Mouse (Mus musculus): ENCODE data around the gene Evl. TPM values are rescaled to one million over a fixed set of nuclear protein-coding genes. Genes with fewer than 3 reads are reported as not detected.

Evl gene
- polyA plus RNA-seq, 1 experiment = 65.6 TPM

- no peak for DNase-seq
- 63% methylated on average over 11 of the region's 11 CpGs for WGBS
- no peak overlapping the region for H3K4me3 ChIP-seq (replicated peaks; ENCODE audit: extremely low read depth, low read depth, low read length)
- TF ChIP-seq CTCF (IDR thresholded peaks at IDR 0.05; ENCODE audit: insufficient read depth, low read length) (no peak), POLR2A (IDR thresholded peaks at IDR 0.05; ENCODE audit: borderline replicate concordance, extremely low read depth, low read depth, low read length) (no peak)
- H3K4me1 ChIP-seq (ENCODE audit: control insufficient read depth, insufficient read depth, low read length) = no peaks in the 10 kb centered on the region; the same call in 1 of the 2 replicates
Observed at GRCm38 (mm10) chr12:108698697-108699471, 144.4 kb downstream of the Evl start.

DNA sequence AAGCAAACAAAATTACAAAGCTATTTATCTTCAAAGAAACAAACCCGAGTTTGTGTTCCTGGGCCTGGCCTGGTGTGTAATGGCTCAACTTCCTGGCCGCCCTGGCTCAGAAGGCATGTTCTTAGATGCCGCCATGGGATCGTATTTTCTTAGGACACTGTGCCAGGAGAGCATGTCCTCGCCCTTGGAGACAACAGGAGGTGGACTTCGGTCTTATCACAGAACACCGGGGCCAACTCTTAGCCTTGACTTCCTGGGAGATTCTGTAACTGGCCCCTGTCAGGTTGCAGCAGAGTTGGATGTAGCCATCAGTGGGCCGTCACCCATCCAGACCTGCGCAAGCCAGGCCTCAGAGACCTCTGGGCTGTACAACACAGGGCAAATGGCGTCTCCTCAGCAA lies 145.1 kb downstream of the Evl start:
- DNase-seq = no peak
- Histone ChIP-seq H3K4me1 (ENCODE audit: control insufficient read depth, insufficient read depth, low read length) (no peaks in the 10 kb centered on the region; the same call in 1 of the 2 replicates), H3K4me3 (replicated peaks; ENCODE audit: extremely low read depth, low read depth, low read length) (no peak overlapping the region)
- TF ChIP-seq POLR2A (IDR thresholded peaks at IDR 0.05; ENCODE audit: borderline replicate concordance, extremely low read depth, low read depth, low read length) (no peak), CTCF (IDR thresholded peaks at IDR 0.05; ENCODE audit: insufficient read depth, low read length) (no peak)
- 59% methylated on average over 10 of the region's 10 CpGs for WGBS

GRCm38 (mm10) chr12:108700037-108700436 lies 145.5 kb downstream of the Evl start:
- WGBS = 51% methylated on average over 5 of the region's 5 CpGs
- no peak for DNase-seq

GRCm38 (mm10) chr12:108701221-108701620 lies 146.7 kb downstream of the Evl start:
- no peak for DNase-seq
- TF ChIP-seq CTCF (IDR thresholded peaks at IDR 0.05; ENCODE audit: insufficient read depth, low read length) (no peak), POLR2A (IDR thresholded peaks at IDR 0.05; ENCODE audit: borderline replicate concordance, extremely low read depth, low read depth, low read length) (no peak)
- Histone ChIP-seq H3K4me3 (replicated peaks; ENCODE audit: extremely low read depth, low read depth, low read length) (no peak overlapping the region), H3K4me1 (ENCODE audit: control insufficient read depth, insufficient read depth, low read length) (no peaks in the 10 kb centered on the region; the same call in 1 of the 2 replicates)
- 59% methylated on average over 2 of the region's 2 CpGs for WGBS

More at GRCm38 (mm10) chr12:108700037-108700436, 145.5 kb downstream of the Evl start:
- TF ChIP-seq POLR2A (IDR thresholded peaks at IDR 0.05; ENCODE audit: borderline replicate concordance, extremely low read depth, low read depth, low read length) (no peak), CTCF (IDR thresholded peaks at IDR 0.05; ENCODE audit: insufficient read depth, low read length) (no peak)
- no peaks in the 10 kb centered on the region; the same call in 1 of the 2 replicates for H3K4me1 ChIP-seq (ENCODE audit: control insufficient read depth, insufficient read depth, low read length)
- no peak overlapping the region for H3K4me3 ChIP-seq (replicated peaks; ENCODE audit: extremely low read depth, low read depth, low read length)

DNA sequence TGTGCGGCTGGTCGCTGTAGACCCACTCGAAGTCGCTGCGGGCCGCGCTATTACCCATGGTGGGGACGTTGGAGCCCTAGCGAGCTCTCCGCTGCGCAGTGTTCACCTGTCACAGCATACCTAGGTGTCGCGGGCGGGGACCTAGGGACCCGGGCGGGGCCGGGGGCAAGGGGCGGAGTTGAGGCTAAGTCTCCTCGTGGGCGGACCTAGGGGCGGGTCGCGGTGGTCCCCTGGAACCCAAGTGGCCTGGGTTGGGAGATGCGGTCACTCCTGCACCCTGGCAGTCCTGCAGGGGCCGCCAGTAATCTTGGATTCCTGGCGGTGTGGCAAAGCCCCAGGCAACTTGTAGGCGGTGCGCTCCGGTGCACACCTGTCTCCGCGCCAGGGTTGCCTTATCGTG lies 147.7 kb downstream of the Evl start, which contains the start of gene Degs2:
Gene Degs2, minus strand, starts transcription at position 131 of the 400 bp plus-strand sequence.
- Histone ChIP-seq H3K4me3 (replicated peaks; ENCODE audit: extremely low read depth, low read depth, low read length) (no peak within 1 kb of the TSS), H3K4me1 (ENCODE audit: control insufficient read depth, insufficient read depth, low read length) (no peaks in the 10 kb centered on the region; the same call in 1 of the 2 replicates)
- TF ChIP-seq CTCF (IDR thresholded peaks at IDR 0.05; ENCODE audit: insufficient read depth, low read length) = no peak
- no peak for TF ChIP-seq POLR2A (IDR thresholded peaks at IDR 0.05; ENCODE audit: borderline replicate concordance, extremely low read depth, low read depth, low read length)
- DNase-seq = peak; percentile 51
- 2% methylated on average over 32 of the region's 32 CpGs for WGBS

- no peak for TF ChIP-seq POLR2A (IDR thresholded peaks at IDR 0.05; ENCODE audit: borderline replicate concordance, extremely low read depth, low read depth, low read length)
- no peak for TF ChIP-seq CTCF (IDR thresholded peaks at IDR 0.05; ENCODE audit: insufficient read depth, low read length)
- Histone ChIP-seq H3K4me1 (ENCODE audit: control insufficient read depth, insufficient read depth, low read length) (no peaks in the 10 kb centered on the region), H3K4me3 (replicated peaks; ENCODE audit: extremely low read depth, low read depth, low read length) (no peak overlapping the region)
- 80% methylated on average over 6 of the region's 6 CpGs for WGBS
- no peak for DNase-seq
Observed at GRCm38 (mm10) chr12:108705486-108705885, 151.0 kb downstream of the Evl start.

DNA sequence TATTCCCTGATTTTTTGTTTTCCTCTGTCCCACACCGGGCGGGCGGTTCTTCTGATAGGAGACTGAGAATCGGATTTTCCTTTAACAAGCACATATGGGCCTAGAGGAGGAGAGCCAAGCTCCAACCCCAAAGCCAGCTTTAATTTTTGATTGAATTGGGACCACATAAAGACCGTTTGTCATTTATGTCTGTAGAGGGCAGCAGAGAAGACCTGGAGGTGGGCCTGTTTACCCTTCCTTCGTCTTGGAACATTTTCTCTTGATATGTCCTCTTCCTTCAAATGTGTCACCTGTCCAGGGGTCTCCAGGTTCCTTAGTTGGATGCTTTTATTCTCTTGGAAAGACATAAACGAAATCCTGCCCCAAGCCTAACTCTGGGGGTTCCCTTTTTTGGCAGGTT lies 151.6 kb downstream of the Evl start:
- DNase-seq = no peak
- Histone ChIP-seq H3K4me3 (replicated peaks; ENCODE audit: extremely low read depth, low read depth, low read length) (no peak overlapping the region), H3K4me1 (ENCODE audit: control insufficient read depth, insufficient read depth, low read length) (no peaks in the 10 kb centered on the region)
- TF ChIP-seq POLR2A (IDR thresholded peaks at IDR 0.05; ENCODE audit: borderline replicate concordance, extremely low read depth, low read depth, low read length) (no peak), CTCF (IDR thresholded peaks at IDR 0.05; ENCODE audit: insufficient read depth, low read length) (0 out of 2 replicates have a peak, but pooled peaks have one; percentile 10)
- WGBS = 45% methylated on average over 7 of the region's 7 CpGs

GRCm38 (mm10) chr12:108709386-108709785 lies 154.9 kb downstream of the Evl start:
- 0 out of 2 replicates have a peak, but pooled peaks cover 3% of the 10 kb centered on the region for H3K4me1 ChIP-seq (ENCODE audit: control insufficient read depth, insufficient read depth, low read length)
- 78% methylated on average over 6 of the region's 6 CpGs for WGBS
- H3K4me3 ChIP-seq (replicated peaks; ENCODE audit: extremely low read depth, low read depth, low read length) = no peak overlapping the region
- DNase-seq = no peak
- TF ChIP-seq POLR2A (IDR thresholded peaks at IDR 0.05; ENCODE audit: borderline replicate concordance, extremely low read depth, low read depth, low read length) = no peak
- TF ChIP-seq CTCF (IDR thresholded peaks at IDR 0.05; ENCODE audit: insufficient read depth, low read length) = no peak

GRCm38 (mm10) chr12:108709964-108710765 lies 155.6 kb downstream of the Evl start:
- no peak for TF ChIP-seq CTCF (IDR thresholded peaks at IDR 0.05; ENCODE audit: insufficient read depth, low read length)
- no peak for TF ChIP-seq POLR2A (IDR thresholded peaks at IDR 0.05; ENCODE audit: borderline replicate concordance, extremely low read depth, low read depth, low read length)
- DNase-seq = no peak
- H3K4me3 ChIP-seq (replicated peaks; ENCODE audit: extremely low read depth, low read depth, low read length) = no peak overlapping the region
- 0 out of 2 replicates have a peak, but pooled peaks cover 3% of the 10 kb centered on the region for H3K4me1 ChIP-seq (ENCODE audit: control insufficient read depth, insufficient read depth, low read length)
- WGBS = 68% methylated on average over 6 of the region's 6 CpGs

All from lung, adult 2 months (tissue).